Mouse (Mus musculus) cerebellum, postnatal 14 days (tissue): ENCODE results near the gene Cap2.

Experiments used
- DNase-seq, 2 experiments: peaks; one replicate each; pipeline ENCODE4 v3.0.0; 2021; ENCODE audit warnings: mixed read lengths in 2 of 2

Cap2 gene

GRCm38 (mm10) chr13:46526645-46527044 is 25.0 kb downstream of the Cap2 start:
- DNase-seq, result no peak

GRCm38 (mm10) chr13:46527340-46527739 is 25.7 kb downstream of the Cap2 start:
- no peak for DNase-seq

GRCm38 (mm10) chr13:46529037-46529436 is 27.4 kb downstream of the Cap2 start:
- no peak for DNase-seq

GRCm38 (mm10) chr13:46530546-46530945 is 28.9 kb downstream of the Cap2 start:
- no peak for DNase-seq

GRCm38 (mm10) chr13:46531676-46532075 is 30.0 kb downstream of the Cap2 start:
- no peak for DNase-seq

DNA sequence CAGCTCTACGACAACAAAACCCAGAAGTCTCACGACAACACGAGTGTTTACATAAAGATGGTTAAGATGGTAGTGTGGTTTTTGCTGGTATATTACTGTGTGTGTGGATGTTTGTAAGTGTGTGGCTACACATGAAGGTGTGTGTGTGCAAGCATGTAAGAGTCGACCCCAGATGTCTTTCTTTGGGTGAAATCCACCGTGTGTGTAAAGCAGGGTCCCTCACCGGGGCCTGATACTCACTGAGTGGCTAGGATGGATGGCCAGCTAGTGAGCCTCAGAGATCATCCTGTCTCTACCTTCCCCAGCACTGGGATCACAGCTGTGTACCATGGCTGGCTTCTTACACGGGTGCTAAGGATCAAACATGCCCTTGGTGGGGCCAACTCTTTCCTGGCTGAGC is 30.6 kb downstream of the Cap2 start:
- no peak for DNase-seq

DNA sequence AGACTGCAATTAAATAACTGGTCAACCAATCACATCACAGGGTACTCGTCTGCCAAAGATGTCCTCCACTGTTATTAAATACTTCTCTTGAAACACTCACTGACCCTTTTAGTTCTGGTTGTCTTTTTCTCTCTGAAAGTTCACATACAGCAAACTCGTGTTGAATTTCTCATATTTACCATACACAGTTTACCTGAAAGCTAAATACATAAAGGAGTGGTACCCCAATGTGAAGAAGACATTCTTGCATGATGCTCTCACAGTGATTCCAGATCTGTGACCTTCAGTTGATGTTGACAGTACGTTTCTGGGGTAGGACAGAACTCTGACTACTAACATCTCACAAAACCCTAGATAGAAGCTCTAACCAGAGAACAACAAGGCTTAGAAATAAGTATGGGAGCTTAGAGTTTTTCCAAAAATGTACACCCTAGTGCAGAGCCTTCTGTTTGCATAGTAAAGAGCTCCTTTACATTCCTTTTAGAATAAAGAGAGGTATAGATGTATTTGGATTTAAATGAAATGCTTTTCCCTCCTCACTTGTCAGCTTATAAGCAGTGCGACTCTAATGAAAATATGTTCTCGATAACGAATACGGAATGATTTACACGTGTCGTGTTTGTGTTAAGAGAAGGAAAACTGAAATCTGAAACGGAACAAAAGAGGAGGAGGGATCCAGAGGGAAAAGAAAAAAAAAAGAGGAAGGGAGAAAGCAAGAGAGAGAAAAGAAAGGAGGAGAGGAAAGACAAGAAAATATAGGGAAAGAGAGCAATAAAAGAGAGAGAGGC is 31.9 kb downstream of the Cap2 start:
- DNase-seq, result no peak

GRCm38 (mm10) chr13:46534171-46534968 is 32.7 kb downstream of the Cap2 start:
- peak; percentile 15 to 33 for DNase-seq

- DNase-seq, result no peak
Observed at GRCm38 (mm10) chr13:46534969-46535785, 33.5 kb downstream of the Cap2 start.

DNA sequence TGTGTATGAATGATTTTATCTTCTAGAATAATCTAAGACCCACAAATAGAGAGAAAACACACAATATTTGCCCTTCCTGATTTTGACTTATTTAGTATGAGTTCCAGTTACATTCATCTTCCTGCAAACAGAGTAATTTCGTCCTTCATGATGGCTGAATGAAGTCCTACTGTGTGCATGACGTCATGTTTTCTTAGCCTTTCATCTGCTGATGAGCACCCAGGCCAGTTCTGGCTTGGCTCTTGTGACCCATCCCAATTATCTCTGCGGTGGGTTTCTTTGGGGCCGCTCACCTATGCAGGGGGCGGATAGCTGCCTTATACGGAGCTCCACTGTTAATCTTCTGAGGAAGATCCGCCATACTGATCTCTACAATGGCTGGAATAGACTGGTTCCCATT is 37.6 kb downstream of the Cap2 start:
- no peak for DNase-seq

- no peak for DNase-seq
Observed at GRCm38 (mm10) chr13:46540943-46541342, 39.3 kb downstream of the Cap2 start.

GRCm38 (mm10) chr13:46542782-46543181 is 41.1 kb downstream of the Cap2 start:
- peak in 1 of 2 experiments; percentile 16 for DNase-seq

- no peak for DNase-seq
Observed at GRCm38 (mm10) chr13:46544608-46545007, 43.0 kb downstream of the Cap2 start.

- no peak for DNase-seq
Observed at GRCm38 (mm10) chr13:46545081-46545480, 43.4 kb downstream of the Cap2 start.

- DNase-seq, result no peak
Observed at GRCm38 (mm10) chr13:46546846-46547245, 45.2 kb downstream of the Cap2 start.

DNA sequence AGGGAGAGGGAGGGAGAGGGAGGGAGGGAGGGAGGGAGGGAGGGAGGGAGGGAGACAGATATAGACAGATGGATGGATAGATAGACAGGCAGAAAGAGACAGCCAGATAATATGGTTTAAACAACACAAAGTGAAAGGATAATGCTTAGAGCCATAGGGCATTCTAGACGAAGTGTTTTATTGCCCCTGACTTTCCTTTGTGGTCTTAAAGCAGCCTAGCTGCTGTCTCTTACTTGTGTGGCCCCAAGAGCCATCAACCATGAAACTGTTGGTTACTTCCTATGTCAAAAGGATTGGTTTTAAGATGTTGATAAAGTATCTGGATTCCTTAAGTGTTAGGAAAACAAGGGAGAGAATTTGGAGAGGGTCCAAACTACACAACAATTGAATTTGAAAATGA is 45.6 kb downstream of the Cap2 start:
- no peak for DNase-seq

DNA sequence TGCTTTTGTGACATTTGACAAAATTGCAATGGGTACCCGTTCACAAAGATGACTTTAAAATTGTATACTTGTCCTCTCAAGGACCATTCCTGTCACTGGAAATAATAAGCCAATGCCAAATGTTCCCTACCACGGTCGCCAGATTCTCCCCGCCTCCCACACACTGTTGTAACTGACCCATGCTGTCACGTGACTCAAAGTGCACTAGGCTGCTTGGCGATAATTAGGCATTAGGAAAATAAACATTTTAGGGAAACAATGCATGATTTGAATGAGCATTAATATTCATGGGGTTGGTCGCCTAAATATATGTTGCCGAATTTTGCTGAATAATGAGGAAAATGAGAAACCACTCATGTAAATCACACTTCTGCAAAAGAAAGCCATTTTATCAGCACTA is 46.5 kb downstream of the Cap2 start:
- no peak for DNase-seq

DNA sequence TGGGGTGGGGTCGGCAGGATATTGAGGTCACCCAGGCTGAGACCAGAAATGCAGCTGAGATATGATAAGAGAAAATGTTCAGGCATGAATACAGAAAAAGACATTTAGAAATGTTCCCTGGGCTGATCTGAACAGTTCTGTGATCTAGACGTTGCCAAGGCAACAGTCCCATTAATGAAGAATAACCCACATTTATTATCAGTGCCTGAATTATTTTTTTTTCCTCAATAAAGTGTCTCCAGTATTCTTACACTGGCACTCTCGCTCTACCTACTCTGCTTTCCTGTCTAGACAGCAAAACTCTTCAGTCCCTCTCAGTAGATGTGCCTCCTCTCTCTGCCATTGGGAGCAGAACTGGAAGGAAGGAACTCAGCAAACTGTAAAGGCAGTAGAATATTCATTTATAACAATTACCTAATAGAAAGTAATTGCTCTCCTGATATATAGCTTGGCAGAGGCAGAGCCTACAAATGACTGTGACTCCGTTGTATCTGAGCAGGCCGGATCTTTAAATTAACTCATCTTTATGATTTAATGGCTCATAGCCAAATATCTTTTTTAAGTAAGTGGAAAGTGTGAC is 47.0 kb downstream of the Cap2 start:
- DNase-seq, result no peak

- DNase-seq, result no peak
Observed at GRCm38 (mm10) chr13:46550627-46551026, 49.0 kb downstream of the Cap2 start.

DNA sequence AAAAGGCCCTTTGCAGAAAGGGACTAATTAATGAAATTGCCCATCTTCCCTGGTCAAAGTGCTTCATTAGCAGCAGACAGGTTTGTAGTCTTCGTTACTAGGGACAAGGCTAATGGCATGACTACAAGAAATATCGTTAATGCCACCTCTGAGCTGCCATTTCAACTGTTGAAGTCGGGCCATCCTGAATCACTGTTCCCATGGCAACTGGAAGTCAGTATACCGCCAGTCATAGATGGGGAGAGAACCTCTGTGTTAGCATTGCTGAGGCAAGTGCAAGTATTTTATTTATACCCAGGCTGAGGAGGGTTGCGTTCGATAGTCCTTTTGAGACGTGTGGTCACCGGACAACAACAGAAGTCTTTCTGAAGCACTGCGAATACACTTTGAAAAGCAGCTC is 53.1 kb downstream of the Cap2 start:
- no peak for DNase-seq

DNA sequence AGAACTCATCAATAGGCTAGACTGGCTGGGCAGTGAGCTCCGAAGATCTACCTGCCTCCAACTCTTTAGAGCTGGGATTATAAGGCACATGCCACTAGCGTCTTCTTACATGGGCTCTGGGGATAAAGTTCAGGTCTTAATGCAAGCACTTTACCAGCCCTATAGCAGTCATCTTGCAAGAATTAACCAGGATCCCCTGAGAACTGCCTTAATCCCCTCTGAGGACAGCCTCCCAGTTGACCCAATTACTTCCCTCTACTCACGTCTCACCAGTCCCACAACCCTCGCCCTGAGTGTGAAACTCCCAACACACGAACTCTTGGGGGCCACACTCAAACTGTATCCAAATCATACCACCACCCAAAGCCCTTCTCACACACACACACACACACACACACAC is 64.3 kb downstream of the Cap2 start:
- no peak for DNase-seq

- DNase-seq, result no peak
Observed at GRCm38 (mm10) chr13:46569469-46569868, 67.8 kb downstream of the Cap2 start.

GRCm38 (mm10) chr13:46571141-46571592 is 69.5 kb downstream of the Cap2 start:
- peak; percentile 68 to 70 for DNase-seq
